Mouse (Mus musculus) stomach, embryonic 16.5 days (tissue): ENCODE measurements around the gene Unc13a. TPM values are rescaled to one million over a fixed set of nuclear protein-coding genes. Genes with fewer than 3 reads are reported as not detected.

Source experiments
- ATAC-seq: fragments of 200-750 bp; cut with Nextera tagmentation; 2 replicates; pipeline ENCODE4 v1.8.0; 2017; ENCODE audit warnings: moderate number of reproducible peaks, moderate TSS enrichment; ENCODE audit not compliant: insufficient read depth, low FRiP score
- H3K27ac ChIP-seq: fragments of 300-500 bp; sonication (generic); 2 replicates; pipeline ENCODE4 v1.5.1; 2014; ENCODE audit warnings: low read length
- H3K27me3 ChIP-seq: fragments of 300-500 bp; sonication (generic); 2 replicates; pipeline ENCODE4 v1.6.1; 2014; ENCODE audit warnings: low read length, control low read depth, mixed read lengths; ENCODE audit not compliant: control insufficient read depth, insufficient read depth
- H3K36me3 ChIP-seq: fragments of 300-500 bp; sonication (generic); 2 replicates; pipeline ENCODE4 v1.6.1; 2014; ENCODE audit warnings: low read length; ENCODE audit not compliant: control insufficient read depth, insufficient read depth
- H3K4me1 ChIP-seq: fragments of 300-500 bp; sonication (generic); 2 replicates; pipeline ENCODE4 v1.6.1; 2014; ENCODE audit warnings: low read length, control low read depth, mixed read lengths; ENCODE audit not compliant: control insufficient read depth, insufficient read depth
- H3K4me2 ChIP-seq: fragments of 300-500 bp; sonication (generic); 2 replicates; pipeline ENCODE4 v1.6.1; 2014; ENCODE audit warnings: low read depth, low read length, mixed read lengths
- H3K4me3 ChIP-seq: fragments of 300-500 bp; sonication (generic); replicated peaks from 2 replicates; pipeline ENCODE4 v1.5.1; 2014; ENCODE audit warnings: mild to moderate bottlenecking, low read length
- H3K9ac ChIP-seq: fragments of 300-500 bp; sonication (generic); 2 replicates; pipeline ENCODE4 v1.6.1; 2014; ENCODE audit warnings: low read length
- H3K9me3 ChIP-seq: fragments of 300-500 bp; sonication (generic); replicated peaks from 2 replicates; pipeline ENCODE4 v1.6.1; 2016; ENCODE audit warnings: low read length, control low read depth; ENCODE audit not compliant: control insufficient read depth
- whole genome bisulfite sequencing: fragments of 180-500 bp; shearing (Covaris S2); extraction: QIAGEN DNeasy Blood & Tissue Kit; methylation state at CpG from one replicate; pipeline ENCODE4 v1.1.7; 2014; 5-methylcytosine and 5-hydroxymethylcytosine counted together
- polyA plus RNA-seq: library from polyadenylated mRNA; unstranded; fragments of >200 nt; fragmentation: Nextera tagmentation; extraction: Ambion mirVana; gene quantifications from 2 replicates; pipeline ENCODE4 v1.2.1, GENCODE M21; 2015

Gene Unc13a
- polyA plus RNA-seq, 1 experiment from 2014 or later, result 1.2 TPM

DNA sequence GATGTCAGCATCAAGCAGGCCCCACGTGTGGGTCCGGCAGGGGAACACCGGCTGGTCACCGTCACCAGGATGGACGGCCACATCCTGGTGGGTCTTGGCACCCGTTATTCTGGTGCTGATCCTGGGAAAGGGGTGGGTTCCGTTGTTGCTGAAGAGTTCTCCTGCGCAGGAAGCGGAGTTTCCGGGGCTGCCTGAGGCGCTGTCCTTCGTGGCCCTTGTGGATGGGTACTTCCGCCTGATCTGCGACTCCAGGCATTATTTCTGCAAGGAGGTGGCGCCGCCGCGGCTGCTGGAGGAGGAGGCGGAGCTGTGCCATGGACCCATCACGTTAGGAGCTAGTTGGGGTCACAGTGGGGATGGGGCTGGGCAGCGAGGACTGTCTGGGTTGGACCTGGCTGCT lies 8.9 kb upstream of the Unc13a start:
- Histone ChIP-seq H3K4me3 (no peak overlapping the region), H3K27ac (no peak overlapping the region), H3K36me3 (no peaks in the 10 kb centered on the region), H3K9ac (no peak overlapping the region), H3K9me3 (no peaks in the 10 kb centered on the region), H3K4me1 (peaks cover 14% of the 10 kb centered on the region), H3K4me2 (0 out of 2 replicates have a peak overlapping the region, but pooled peaks have one; percentile 12), H3K27me3 (peaks cover 65% of the 10 kb centered on the region)
- 30% methylated on average over 21 of the region's 21 CpGs for WGBS
- ATAC-seq, result no peak

DNA sequence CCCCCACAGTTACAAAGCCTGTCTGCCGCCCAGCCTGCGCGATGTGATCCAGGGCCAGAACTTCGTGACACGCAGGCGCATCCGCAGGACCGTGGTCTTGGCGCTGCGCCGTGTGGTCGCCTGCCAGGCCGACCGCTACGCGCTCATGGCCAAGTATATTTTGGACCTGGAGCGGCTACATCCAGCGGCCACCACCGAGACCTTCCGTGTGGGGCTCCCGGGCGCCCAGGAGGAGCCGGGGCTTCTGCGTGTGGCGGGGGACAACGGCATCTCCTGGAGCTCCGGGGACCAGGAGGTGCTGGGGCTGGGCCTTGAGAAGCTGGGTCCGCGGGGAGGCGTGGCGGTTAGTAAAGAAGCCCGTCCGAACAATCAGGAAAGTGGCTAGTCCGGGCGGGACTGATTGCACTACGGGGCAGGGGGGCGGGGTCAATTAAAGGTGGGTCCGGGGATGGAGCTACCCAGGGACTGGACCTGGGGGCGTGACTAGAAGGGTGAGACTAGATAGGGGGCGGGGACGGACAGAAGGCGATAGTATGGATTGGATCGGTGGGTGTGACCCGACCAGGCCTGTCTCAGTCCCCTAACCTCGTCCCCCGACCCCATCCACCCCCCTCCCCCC lies 8.1 kb upstream of the Unc13a start:
- Histone ChIP-seq H3K4me2 (peak overlapping the region; percentile 58), H3K9me3 (no peaks in the 10 kb centered on the region), H3K27ac (no peak overlapping the region), H3K4me1 (peaks cover 14% of the 10 kb centered on the region), H3K36me3 (no peaks in the 10 kb centered on the region), H3K9ac (peak overlapping the region; percentile 60; the same call in 1 of the 2 replicates), H3K4me3 (peak overlapping the region; percentile 40), H3K27me3 (peaks cover 57% of the 10 kb centered on the region)
- ATAC-seq, result no peak; the same call in 1 of the 2 replicates
- WGBS, result 6% methylated on average over 46 of the region's 46 CpGs

GRCm38 (mm10) chr8:71679116-71679515 lies 7.6 kb upstream of the Unc13a start:
- H3K27me3 ChIP-seq, result peaks cover 52% of the 10 kb centered on the region

DNA sequence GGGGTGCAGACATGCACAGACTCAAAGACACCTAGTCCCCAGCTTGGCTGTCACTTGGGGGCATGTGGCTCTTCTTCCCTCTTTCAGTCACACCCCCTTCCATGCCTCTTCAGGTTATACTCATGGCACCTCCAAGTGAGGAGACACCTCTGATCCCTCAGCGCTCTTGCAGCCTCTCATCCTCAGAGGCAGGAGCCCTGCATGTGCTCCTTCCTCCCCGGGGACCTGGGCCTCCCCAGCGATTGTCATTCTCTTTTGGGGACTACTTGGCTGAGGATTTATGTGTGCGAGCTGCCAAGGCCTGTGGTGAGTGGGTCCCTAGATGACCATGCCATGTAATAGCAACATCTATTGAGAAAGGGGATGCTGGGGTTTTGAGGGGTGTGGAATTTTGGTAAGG lies 6.7 kb upstream of the Unc13a start:
- peaks cover 43% of the 10 kb centered on the region for H3K27me3 ChIP-seq
- peaks cover 14% of the 10 kb centered on the region for H3K4me1 ChIP-seq
- WGBS, result 67% methylated on average over 4 of the region's 4 CpGs

More at GRCm38 (mm10) chr8:71679116-71679515, 7.6 kb upstream of the Unc13a start:
- H3K27ac ChIP-seq, result no peak overlapping the region
- peaks cover 14% of the 10 kb centered on the region for H3K4me1 ChIP-seq
- H3K9ac ChIP-seq, result peak overlapping the region; percentile 60; the same call in 1 of the 2 replicates
- WGBS, result 28% methylated on average over 16 of the region's 16 CpGs
- H3K4me2 ChIP-seq, result peak overlapping the region; percentile 58
- no peak for ATAC-seq
- H3K4me3 ChIP-seq, result peak overlapping the region; percentile 40
- no peaks in the 10 kb centered on the region for H3K36me3 ChIP-seq
- H3K9me3 ChIP-seq, result no peaks in the 10 kb centered on the region

GRCm38 (mm10) chr8:71677555-71677954 lies 6.0 kb upstream of the Unc13a start:
- Histone ChIP-seq H3K27me3 (peaks cover 39% of the 10 kb centered on the region), H3K27ac (0 out of 2 replicates have a peak overlapping the region, but pooled peaks have one; percentile 31), H3K4me2 (0 out of 2 replicates have a peak overlapping the region, but pooled peaks have one; percentile 71), H3K4me1 (peaks cover 14% of the 10 kb centered on the region), H3K4me3 (no peak overlapping the region), H3K36me3 (no peaks in the 10 kb centered on the region), H3K9me3 (no peaks in the 10 kb centered on the region), H3K9ac (peak overlapping the region; percentile 22; the same call in 1 of the 2 replicates)
- ATAC-seq, result no peak

More for the DNA sequence above, 6.7 kb upstream of the Unc13a start:
- H3K4me3 ChIP-seq, result no peak overlapping the region
- H3K27ac ChIP-seq, result no peak overlapping the region
- H3K9me3 ChIP-seq, result no peaks in the 10 kb centered on the region
- H3K4me2 ChIP-seq, result no peak overlapping the region
- no peaks in the 10 kb centered on the region for H3K36me3 ChIP-seq
- ATAC-seq, result no peak
- no peak overlapping the region for H3K9ac ChIP-seq

GRCm38 (mm10) chr8:71676803-71677202 lies 5.2 kb upstream of the Unc13a start:
- Histone ChIP-seq H3K4me2 (peak overlapping the region; percentile 71), H3K9me3 (no peaks in the 10 kb centered on the region), H3K36me3 (no peaks in the 10 kb centered on the region), H3K4me1 (peaks cover 14% of the 10 kb centered on the region), H3K27ac (peak overlapping the region; percentile 85), H3K9ac (peak overlapping the region; percentile 81), H3K4me3 (peak overlapping the region; percentile 67), H3K27me3 (peaks cover 31% of the 10 kb centered on the region)
- ATAC-seq, result no peak
- 49% methylated on average over 9 of the region's 9 CpGs for WGBS

GRCm38 (mm10) chr8:71676020-71676741 lies 4.6 kb upstream of the Unc13a start, which contains the start of gene Jak3:
Gene Jak3 (plus strand): TSS chr8:71676296.
- Histone ChIP-seq H3K4me2 (peak within 1 kb of the TSS; percentile 71), H3K9me3 (no peaks in the 10 kb centered on the region), H3K27me3 (peaks cover 25% of the 10 kb centered on the region), H3K9ac (peak within 1 kb of the TSS; percentile 81), H3K4me1 (peaks cover 11% of the 10 kb centered on the region), H3K36me3 (no peaks in the 10 kb centered on the region), H3K4me3 (peak within 1 kb of the TSS; percentile 67), H3K27ac (peak within 1 kb of the TSS; percentile 85)
- peak; percentile 54 for ATAC-seq
- WGBS, result 2% methylated on average over 40 of the region's 40 CpGs

GRCm38 (mm10) chr8:71675456-71676019 lies 4.0 kb upstream of the Unc13a start:
- peak overlapping the region; percentile 81 for H3K9ac ChIP-seq
- H3K4me3 ChIP-seq, result peak overlapping the region; percentile 67
- H3K4me2 ChIP-seq, result peak overlapping the region; percentile 71
- H3K27me3 ChIP-seq, result peaks cover 19% of the 10 kb centered on the region
- H3K36me3 ChIP-seq, result no peaks in the 10 kb centered on the region
- no peaks in the 10 kb centered on the region for H3K9me3 ChIP-seq
- no peak for ATAC-seq
- H3K27ac ChIP-seq, result peak overlapping the region; percentile 85
- WGBS, result 33% methylated on average over 9 of the region's 9 CpGs
- peaks cover 15% of the 10 kb centered on the region for H3K4me1 ChIP-seq

GRCm38 (mm10) chr8:71674071-71674470 lies 2.5 kb upstream of the Unc13a start:
- Histone ChIP-seq H3K4me2 (no peak overlapping the region), H3K27ac (no peak overlapping the region), H3K36me3 (no peaks in the 10 kb centered on the region), H3K4me3 (no peak overlapping the region), H3K9me3 (no peaks in the 10 kb centered on the region), H3K27me3 (peaks cover 10% of the 10 kb centered on the region), H3K9ac (no peak overlapping the region), H3K4me1 (peaks cover 7% of the 10 kb centered on the region)
- no peak for ATAC-seq
- WGBS, result 48% methylated on average over 2 of the region's 2 CpGs
